Mouse (Mus musculus): ENCODE results near the gene Ufsp1. TPM values are rescaled to one million over a fixed set of nuclear protein-coding genes. Genes with fewer than 3 reads are reported as not detected.

Gene Ufsp1
- polyA plus RNA-seq, 1 experiment from 2014 or later: 7.8 TPM

Small RNAs within 50 kb of the gene (microRNA-seq; reads per million reads assigned to microRNA genes)
- not detected for gene Mir7036
- not detected for gene Mir8116

Other genes with a start within 250 kb of the Ufsp1 start
- 68.6 and 73.3 TPM in 2 replicates for gene Ap1s1, start 248.5 kb upstream of the Ufsp1 start, polyA plus RNA-seq (2015; fragmentation: Nextera tagmentation; extraction: Ambion mirVana)
- gene Serpine1, start 222.4 kb upstream of the Ufsp1 start, polyA plus RNA-seq (2015; fragmentation: Nextera tagmentation; extraction: Ambion mirVana): 0.30 and 0.34 TPM in 2 replicates
- gene Trim56, start 178.4 kb upstream of the Ufsp1 start, polyA plus RNA-seq (2015; fragmentation: Nextera tagmentation; extraction: Ambion mirVana): 13.7 and 13.8 TPM in 2 replicates
- not detected in 2 replicates for gene Muc3, start 145.3 kb upstream of the Ufsp1 start, polyA plus RNA-seq (2015; fragmentation: Nextera tagmentation; extraction: Ambion mirVana)
- 0.06 and 0.14 TPM in 2 replicates for gene Muc3a, start 82.2 kb upstream of the Ufsp1 start, polyA plus RNA-seq (2015; fragmentation: Nextera tagmentation; extraction: Ambion mirVana)
- 14.4 and 18.6 TPM in 2 replicates for gene Ache, start 7.1 kb upstream of the Ufsp1 start, polyA plus RNA-seq (2015; fragmentation: Nextera tagmentation; extraction: Ambion mirVana)
- 68.0 and 69.7 TPM in 2 replicates for gene Srrt, start 13.0 kb downstream of the Ufsp1 start, polyA plus RNA-seq (2015; fragmentation: Nextera tagmentation; extraction: Ambion mirVana)
- 9.3 and 9.6 TPM in 2 replicates for gene Trip6, start 19.8 kb downstream of the Ufsp1 start, polyA plus RNA-seq (2015; fragmentation: Nextera tagmentation; extraction: Ambion mirVana)
- gene Slc12a9, start 39.0 kb downstream of the Ufsp1 start, polyA plus RNA-seq (2015; fragmentation: Nextera tagmentation; extraction: Ambion mirVana): 2.8 and 3.0 TPM in 2 replicates
- 7.3 and 9.1 TPM in 2 replicates for gene Ephb4, start 55.5 kb downstream of the Ufsp1 start, polyA plus RNA-seq (2015; fragmentation: Nextera tagmentation; extraction: Ambion mirVana)
- 0.07 and 0.11 TPM in 2 replicates for gene Zan, start 182.4 kb downstream of the Ufsp1 start, polyA plus RNA-seq (2015; fragmentation: Nextera tagmentation; extraction: Ambion mirVana)
- 28.1 and 28.3 TPM in 2 replicates for gene Pop7, start 207.9 kb downstream of the Ufsp1 start, polyA plus RNA-seq (2015; fragmentation: Nextera tagmentation; extraction: Ambion mirVana)
- 2.8 and 3.1 TPM in 2 replicates for gene Gigyf1, start 223.9 kb downstream of the Ufsp1 start, polyA plus RNA-seq (2015; fragmentation: Nextera tagmentation; extraction: Ambion mirVana)
- 0.81 and 1.2 TPM in 2 replicates for gene Epo, start 238.6 kb downstream of the Ufsp1 start, polyA plus RNA-seq (2015; fragmentation: Nextera tagmentation; extraction: Ambion mirVana)
- 125 and 127 TPM in 2 replicates for gene Gnb2, start 238.9 kb downstream of the Ufsp1 start, polyA plus RNA-seq (2015; fragmentation: Nextera tagmentation; extraction: Ambion mirVana)

All from liver, embryonic 16.5 days (tissue).